Mouse (Mus musculus) left cerebral cortex, adult 9 months (tissue): ENCODE measurements around the gene Gm10073.
A peak's percentile ranks its signal among the peaks of the same experiment; 100 is the strongest.

Experiments
- DNase-seq, 2 experiments: peaks; one replicate each; pipeline ENCODE4 v3.0.0; 2022; ENCODE audit warnings: low spot score in 2 of 2

Gene Gm10073

DNA sequence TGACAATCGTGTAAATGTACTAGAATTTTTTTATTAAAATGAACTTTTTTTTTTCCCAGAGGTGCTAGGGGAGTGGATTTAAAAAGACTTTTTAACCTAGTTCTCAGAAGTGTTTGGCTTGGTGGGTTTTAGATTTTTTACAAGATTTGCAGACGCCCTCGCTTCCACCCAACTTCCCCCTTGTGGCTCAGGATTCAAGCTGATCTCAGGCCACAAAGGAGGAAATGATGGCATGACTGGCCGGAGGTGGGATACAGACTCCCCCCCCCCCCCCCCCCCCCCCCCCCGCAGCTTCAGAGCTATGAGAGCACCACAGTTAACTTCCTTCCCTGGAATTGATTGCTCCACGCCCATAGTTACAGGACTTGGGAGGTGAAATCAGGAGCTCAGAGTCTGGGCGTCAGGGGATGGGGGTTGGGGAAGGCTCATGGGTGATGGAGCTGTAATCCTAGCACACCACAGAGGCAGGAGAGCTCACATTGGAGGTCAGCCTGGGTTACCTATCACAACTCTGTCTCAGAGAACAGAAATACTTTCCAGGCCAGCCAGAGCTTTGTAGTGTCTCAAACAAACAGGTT is 17.1 kb downstream of the Gm10073 start:
- DNase-seq: no peak

DNA sequence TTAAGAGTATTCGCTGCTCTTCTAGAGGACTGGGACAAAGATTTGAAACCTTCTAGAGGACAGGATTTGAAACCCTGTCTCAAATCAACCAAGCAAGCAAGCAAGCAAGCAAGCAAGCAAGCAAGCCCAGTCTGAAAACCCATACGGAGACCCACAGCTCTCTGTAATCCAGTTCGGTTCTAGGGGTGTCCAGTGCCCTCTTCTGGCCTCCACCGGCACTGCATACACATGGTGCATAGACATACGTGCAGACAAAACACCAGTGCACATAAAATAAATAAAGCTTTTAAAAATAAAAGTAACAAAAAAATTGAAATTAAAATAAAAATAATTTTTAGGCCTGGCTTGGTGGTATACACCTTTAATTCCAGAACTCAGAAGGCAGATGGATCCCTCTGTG is 19.2 kb downstream of the Gm10073 start:
- no peak for DNase-seq

DNA sequence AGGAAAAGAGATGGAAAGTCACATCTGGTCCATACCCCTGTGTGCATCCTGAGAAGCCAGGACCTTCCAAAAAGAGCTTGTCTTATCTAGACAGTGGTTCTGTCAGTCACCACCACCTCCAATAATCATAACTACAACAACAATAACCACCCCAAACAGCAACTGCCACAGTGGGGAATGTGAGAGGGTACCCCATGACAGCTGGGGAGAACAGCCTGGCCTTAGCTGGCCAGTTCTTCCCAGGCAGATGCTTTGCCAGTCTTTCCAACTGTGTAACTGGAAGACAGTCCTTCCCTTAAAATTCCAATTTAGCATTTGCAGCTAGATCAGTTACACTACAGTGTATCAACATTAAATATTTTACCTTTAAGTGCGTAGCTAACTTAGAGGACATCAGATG is 22.4 kb downstream of the Gm10073 start:
- DNase-seq: no peak

GRCm38 (mm10) chr8:106548366-106548936 is 24.8 kb downstream of the Gm10073 start:
- no peak for DNase-seq

- DNase-seq: no peak
Measured at GRCm38 (mm10) chr8:106546746-106547145, 26.5 kb downstream of the Gm10073 start.

GRCm38 (mm10) chr8:106545149-106545548 is 28.1 kb downstream of the Gm10073 start:
- DNase-seq: no peak

DNA sequence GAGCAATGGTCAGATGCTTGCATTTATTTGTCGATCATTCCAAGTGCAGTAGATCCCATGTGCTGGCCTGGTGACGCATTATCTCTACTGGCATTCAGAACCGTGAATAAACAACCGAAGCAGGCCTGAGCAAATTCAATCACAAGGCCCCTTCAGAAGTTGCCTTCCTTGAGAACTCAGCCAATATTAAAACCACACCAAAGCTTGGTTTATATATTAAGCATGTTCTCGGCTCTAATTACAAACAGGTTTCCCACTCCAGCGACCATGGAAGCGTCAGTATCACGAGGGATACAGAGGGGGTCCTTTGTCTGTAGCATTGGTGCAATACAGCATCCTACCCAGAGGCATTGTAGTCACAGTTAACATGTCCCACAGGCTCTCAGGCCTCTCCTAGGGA is 30.2 kb downstream of the Gm10073 start:
- no peak for DNase-seq

GRCm38 (mm10) chr8:106541002-106541401 is 32.3 kb downstream of the Gm10073 start:
- no peak for DNase-seq

GRCm38 (mm10) chr8:106539193-106539592 is 34.1 kb downstream of the Gm10073 start:
- DNase-seq: no peak

DNA sequence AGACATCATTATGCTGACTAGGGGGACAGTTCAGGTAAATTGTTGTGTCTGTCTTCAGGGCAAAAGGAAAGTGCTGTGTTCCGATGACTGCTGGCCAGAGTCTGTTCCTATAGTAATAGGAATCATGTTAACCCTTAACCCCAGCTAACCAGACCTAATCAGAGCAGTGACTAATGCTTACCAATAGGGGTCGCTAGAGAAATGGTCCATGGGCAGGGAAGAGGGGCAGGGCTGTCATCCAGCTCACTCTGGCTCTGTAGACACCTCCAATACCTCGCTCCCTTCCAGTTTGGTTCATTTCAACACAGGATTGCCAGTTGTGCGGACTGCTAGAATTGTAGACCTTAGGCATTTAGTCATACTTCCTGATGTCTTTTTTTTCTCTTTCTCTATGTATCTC is 37.8 kb downstream of the Gm10073 start:
- DNase-seq: no peak

DNA sequence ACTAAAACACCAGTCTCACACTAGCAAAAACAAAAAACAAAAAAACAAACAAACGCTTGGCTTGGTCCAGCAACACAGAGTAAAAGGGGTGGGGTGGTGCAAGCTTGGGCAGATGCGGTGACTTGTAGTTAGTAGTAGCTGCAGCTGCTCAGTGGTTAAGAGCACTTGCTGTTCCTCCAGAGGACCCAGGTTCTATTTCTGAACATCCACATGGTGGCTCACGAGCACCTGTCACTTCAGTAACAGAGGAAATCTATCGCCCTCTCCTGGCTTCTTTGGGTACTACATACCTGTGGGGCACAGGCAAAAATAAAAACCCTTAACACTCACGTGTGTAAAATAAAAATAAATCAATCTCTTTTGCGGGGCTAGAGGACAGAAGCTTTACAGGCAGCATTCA is 38.8 kb downstream of the Gm10073 start:
- peak in 1 of 2 experiments; percentile 24 for DNase-seq

GRCm38 (mm10) chr8:106533709-106534108 is 39.6 kb downstream of the Gm10073 start:
- DNase-seq: no peak

DNA sequence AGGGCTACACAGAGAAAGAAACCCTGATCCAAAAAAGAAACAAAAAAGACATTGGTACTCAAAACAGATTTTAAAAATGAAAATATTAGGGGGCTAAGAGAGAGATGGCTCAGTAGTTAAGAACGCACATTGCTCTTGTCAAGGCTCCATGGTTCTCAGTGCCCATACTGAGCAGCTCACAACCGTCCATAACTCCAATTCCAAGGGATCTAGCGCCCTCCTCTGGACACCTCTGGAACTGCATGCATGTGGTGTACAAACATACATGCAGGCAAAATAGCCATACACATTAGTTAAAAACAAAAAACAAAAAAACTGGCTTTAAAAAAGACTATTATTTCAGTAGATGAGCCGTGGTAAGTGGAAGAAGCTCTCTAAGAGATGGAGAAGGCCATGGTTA is 42.7 kb downstream of the Gm10073 start:
- no peak for DNase-seq

DNA sequence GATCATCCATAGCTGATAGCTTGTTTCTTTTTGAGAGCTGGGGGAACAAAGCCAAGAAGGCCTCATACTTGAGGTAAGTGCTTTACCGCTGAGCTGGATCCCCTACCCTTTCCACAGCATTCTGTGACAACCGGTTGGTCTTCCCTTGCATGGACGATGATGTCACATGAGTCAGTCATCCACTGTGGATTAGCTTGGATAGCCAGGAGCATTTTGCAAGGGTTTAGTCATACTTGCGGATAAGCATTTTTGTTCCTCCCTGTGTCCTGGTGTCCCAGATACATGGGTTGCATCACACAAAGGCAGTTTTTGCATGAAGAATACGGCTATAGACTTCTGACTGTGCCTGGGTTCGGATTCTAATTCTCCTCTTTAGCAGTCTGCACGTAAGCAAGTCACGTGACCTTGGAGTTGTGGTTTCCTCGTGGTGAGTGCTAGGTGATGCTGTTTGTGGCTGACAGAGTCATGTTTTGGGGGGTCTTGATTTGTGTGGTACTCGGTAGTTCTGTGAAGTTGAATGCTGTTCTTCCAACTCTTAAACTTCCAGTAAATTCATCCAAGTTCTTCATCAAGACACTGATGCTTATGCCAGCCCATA is 43.3 kb downstream of the Gm10073 start:
- no peak for DNase-seq

- DNase-seq: no peak
Measured at GRCm38 (mm10) chr8:106528596-106529249, 44.5 kb downstream of the Gm10073 start.

DNA sequence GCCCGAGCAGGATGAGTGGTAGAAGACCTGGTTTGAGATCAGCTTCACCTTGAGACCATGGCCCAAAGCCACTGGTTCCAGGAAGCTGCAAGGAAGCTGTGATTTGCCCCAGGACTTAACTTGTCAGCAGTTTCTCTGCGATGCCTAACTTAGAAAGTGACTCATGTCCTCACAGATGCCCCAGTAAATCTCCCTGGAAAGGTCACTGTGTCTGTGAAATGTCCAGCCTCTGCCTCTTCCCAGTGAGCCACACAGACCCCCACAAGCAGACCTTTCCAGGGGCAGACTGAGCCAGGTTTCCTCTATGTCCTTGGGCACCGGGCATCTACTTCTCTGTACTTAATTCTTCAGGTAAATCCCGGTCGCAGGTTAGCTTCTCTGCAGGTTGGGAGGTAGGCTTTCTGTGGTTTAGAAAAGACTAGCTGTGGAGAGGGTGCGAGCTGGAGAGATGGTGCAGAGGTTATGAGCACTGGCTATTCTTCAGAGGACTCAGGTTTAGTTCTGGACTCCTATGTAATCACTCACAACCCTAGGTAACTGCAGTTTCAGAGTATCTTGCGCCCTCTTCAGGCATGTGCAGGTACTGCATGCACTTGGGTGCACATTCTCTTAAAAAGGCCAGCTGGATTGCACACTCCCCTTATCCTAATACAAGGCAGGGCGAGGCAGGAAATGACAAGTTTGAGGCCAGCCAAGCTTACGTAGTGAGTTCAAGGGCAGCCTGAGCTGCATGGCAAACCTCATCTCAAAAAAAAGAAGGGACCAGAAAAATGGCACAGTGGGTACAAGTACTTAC is 45.8 kb downstream of the Gm10073 start:
- no peak for DNase-seq

- DNase-seq: no peak
Measured at GRCm38 (mm10) chr8:106526725-106527124, 46.5 kb downstream of the Gm10073 start.
